Mouse (Mus musculus): ENCODE data around the gene Ank3. TPM values are rescaled to one million over a fixed set of nuclear protein-coding genes. Genes with fewer than 3 reads are reported as not detected.

Gene Ank3
- polyA plus RNA-seq, 1 experiment from 2014 or later = 24.7 TPM

DNA sequence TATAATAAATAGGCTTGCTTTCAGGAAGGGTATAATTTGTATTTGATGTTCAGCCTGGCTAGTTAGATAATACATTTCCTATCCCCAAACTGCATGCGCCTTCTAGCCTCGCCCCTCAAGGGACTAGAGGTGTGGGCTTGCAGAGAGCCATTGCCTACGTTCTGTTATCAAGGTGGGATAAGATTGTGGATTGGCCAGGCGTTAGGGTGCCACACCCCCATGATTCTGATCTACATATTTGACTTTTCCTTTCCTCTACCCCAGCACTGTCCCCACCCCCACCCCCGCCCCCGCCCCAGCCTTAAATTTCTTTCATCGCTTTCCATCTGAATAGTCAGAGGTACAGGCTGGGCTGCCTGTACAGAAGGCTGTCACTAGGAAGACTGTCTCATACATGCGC, 11.8 kb upstream of the Ank3 start:
- ATAC-seq (replicated peaks; ENCODE audit: low FRiP score, low TSS enrichment, low read depth) (no peak), DNase-seq (ENCODE audit: low spot score) (no peak)
- H3K9me3 ChIP-seq (ENCODE audit: control insufficient read depth, low read length) = no peaks in the 10 kb centered on the region
- no peak overlapping the region for H3K9ac ChIP-seq (ENCODE audit: low read length)
- H3K4me3 ChIP-seq (ENCODE audit: low read depth, low read length) = no peak overlapping the region
- no peaks in the 10 kb centered on the region for H3K27me3 ChIP-seq (replicated peaks; ENCODE audit: control insufficient read depth, insufficient read depth, low read length)
- WGBS = 79% methylated on average over 8 of the region's 8 CpGs
- no peak overlapping the region for H3K27ac ChIP-seq (ENCODE audit: low read depth)
- H3K4me2 ChIP-seq (ENCODE audit: low read length) = no peak overlapping the region
- H3K36me3 ChIP-seq (ENCODE audit: control insufficient read depth, insufficient read depth, low read length) = no peaks in the 10 kb centered on the region
- no peaks in the 10 kb centered on the region for H3K4me1 ChIP-seq (replicated peaks; ENCODE audit: control insufficient read depth, insufficient read depth, low read length)

DNA sequence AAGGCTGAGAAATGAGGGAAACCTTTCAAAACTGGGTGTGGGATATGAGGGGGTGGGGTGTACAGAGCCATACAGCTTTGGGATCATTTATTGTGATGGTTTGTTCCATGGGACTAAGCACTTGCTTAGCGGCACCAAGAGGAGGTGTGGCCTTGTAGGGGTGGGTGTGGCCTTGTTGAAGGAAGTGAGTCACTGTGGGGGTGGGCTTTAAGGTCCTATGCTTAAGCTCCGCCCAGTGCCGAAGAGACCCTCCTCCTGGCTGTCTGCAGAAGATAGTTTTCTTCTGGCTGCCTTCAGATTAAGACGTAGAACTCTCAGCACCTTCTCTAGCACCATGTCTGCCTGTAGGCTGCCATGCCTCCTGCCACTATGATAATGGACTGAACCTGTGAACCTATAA, 9.1 kb upstream of the Ank3 start:
- Histone ChIP-seq H3K9me3 (ENCODE audit: control insufficient read depth, low read length) (no peaks in the 10 kb centered on the region), H3K27me3 (replicated peaks; ENCODE audit: control insufficient read depth, insufficient read depth, low read length) (no peaks in the 10 kb centered on the region), H3K27ac (ENCODE audit: low read depth) (no peak overlapping the region), H3K4me3 (ENCODE audit: low read depth, low read length) (no peak overlapping the region), H3K9ac (ENCODE audit: low read length) (no peak overlapping the region), H3K36me3 (ENCODE audit: control insufficient read depth, insufficient read depth, low read length) (no peaks in the 10 kb centered on the region), H3K4me2 (ENCODE audit: low read length) (no peak overlapping the region), H3K4me1 (replicated peaks; ENCODE audit: control insufficient read depth, insufficient read depth, low read length) (no peaks in the 10 kb centered on the region)
- DNase-seq (ENCODE audit: low spot score) (no peak), ATAC-seq (replicated peaks; ENCODE audit: low FRiP score, low TSS enrichment, low read depth) (no peak)
- 86% methylated on average over 4 of the region's 4 CpGs for WGBS

DNA sequence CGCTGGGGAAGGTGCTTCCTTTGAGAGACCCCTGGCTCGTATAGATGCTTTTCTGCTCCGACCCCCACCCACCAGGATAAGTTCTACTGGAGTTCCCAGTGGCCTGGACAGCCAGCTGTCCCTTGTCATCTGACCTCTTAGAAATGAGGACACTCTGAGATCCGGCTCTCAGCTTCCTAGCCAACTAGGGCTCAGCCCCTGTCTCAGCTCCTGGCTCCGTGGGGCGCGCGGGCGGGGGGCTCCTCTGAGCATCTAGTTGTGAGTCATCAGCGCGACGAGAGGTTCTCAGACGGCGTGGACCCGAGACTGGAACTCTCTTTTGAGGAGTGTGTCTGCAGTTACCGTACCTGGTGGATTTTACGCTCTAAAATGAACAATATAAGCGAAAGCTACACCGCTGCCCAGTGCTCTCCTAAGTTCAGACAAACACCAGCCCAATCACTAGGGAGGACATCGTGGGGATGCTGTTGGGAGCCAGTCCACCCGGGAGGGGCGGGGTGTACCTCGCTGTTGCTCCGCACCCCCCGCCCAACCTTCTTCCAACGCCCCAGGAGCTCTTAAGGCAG, 293 bp upstream of the Ank3 start:
- 0 out of 2 replicates have a peak, but pooled peaks cover 8% of the 10 kb centered on the region for H3K4me1 ChIP-seq (replicated peaks; ENCODE audit: control insufficient read depth, insufficient read depth, low read length)
- H3K4me3 ChIP-seq (ENCODE audit: low read depth, low read length) = peak overlapping the region; percentile 58
- no peaks in the 10 kb centered on the region for H3K36me3 ChIP-seq (ENCODE audit: control insufficient read depth, insufficient read depth, low read length)
- DNase-seq (ENCODE audit: low spot score) (peak; percentile 68), ATAC-seq (replicated peaks; ENCODE audit: low FRiP score, low TSS enrichment, low read depth) (peak; percentile 26; the same call in 1 of the 2 replicates)
- peak overlapping the region; percentile 45; the same call in 1 of the 2 replicates for H3K9ac ChIP-seq (ENCODE audit: low read length)
- 1% methylated on average over 26 of the region's 26 CpGs for WGBS
- no peaks in the 10 kb centered on the region for H3K9me3 ChIP-seq (ENCODE audit: control insufficient read depth, low read length)
- H3K27ac ChIP-seq (ENCODE audit: low read depth) = no peak overlapping the region
- H3K4me2 ChIP-seq (ENCODE audit: low read length) = peak overlapping the region; percentile 99
- H3K27me3 ChIP-seq (replicated peaks; ENCODE audit: control insufficient read depth, insufficient read depth, low read length) = peaks cover 32% of the 10 kb centered on the region

DNA sequence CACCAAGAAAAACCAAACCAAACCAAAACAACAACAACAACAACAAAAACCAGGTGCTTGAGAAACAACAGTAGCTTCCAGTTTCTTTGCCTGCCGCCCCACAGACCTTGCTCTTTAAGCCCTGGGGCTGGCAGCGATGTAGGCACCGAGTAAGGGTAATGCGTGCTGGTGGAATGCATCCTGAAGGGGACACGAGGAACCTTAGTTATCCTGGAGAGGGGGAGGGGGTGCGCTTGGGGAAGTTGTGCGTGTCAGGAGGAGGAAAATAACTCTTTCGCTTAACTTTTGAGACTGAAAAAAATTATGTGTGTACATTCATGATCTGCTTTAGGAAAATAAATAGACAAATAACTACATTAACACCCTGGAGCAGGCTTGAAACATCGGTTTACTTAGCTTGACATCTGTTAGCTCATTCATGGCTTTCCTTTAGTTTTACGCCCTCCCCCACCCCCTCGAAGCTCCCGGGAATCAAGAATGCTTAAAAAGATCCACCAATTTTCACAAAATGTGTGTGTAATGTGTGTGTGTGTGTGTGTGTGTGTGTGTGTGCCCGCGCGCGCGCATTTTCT, 1.3 kb downstream of the Ank3 start:
- DNase-seq (ENCODE audit: low spot score) (peak; percentile 60), ATAC-seq (replicated peaks; ENCODE audit: low FRiP score, low TSS enrichment, low read depth) (0 out of 2 replicates have a peak, but pooled peaks have one; percentile 24)
- H3K4me1 ChIP-seq (replicated peaks; ENCODE audit: control insufficient read depth, insufficient read depth, low read length) = 0 out of 2 replicates have a peak, but pooled peaks cover 8% of the 10 kb centered on the region
- WGBS = 7% methylated on average over 17 of the region's 17 CpGs
- peak overlapping the region; percentile 45; the same call in 1 of the 2 replicates for H3K9ac ChIP-seq (ENCODE audit: low read length)
- H3K9me3 ChIP-seq (ENCODE audit: control insufficient read depth, low read length) = no peaks in the 10 kb centered on the region
- peaks cover 32% of the 10 kb centered on the region for H3K27me3 ChIP-seq (replicated peaks; ENCODE audit: control insufficient read depth, insufficient read depth, low read length)
- no peaks in the 10 kb centered on the region for H3K36me3 ChIP-seq (ENCODE audit: control insufficient read depth, insufficient read depth, low read length)
- H3K4me3 ChIP-seq (ENCODE audit: low read depth, low read length) = peak overlapping the region; percentile 58
- H3K4me2 ChIP-seq (ENCODE audit: low read length) = peak overlapping the region; percentile 99
- H3K27ac ChIP-seq (ENCODE audit: low read depth) = no peak overlapping the region

DNA sequence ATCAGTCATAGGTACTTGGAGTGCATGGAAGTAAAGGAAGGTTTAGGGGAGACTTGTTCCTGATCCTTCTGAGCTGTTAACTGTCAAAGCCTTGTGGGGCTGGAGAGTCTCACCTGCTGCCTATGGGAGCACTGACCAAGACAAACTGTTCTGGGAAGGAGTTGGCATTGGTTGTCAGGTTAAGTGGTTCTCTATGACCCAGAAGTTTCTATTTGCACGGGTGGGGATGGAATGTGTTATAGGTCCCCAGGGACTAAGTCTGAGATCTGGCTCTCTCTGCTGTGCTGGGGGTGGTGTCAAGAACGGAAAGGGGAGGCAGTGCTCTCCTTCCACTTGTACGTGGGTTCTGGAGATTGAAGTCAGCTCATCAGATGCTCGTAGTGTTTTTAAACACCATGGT, 6.9 kb downstream of the Ank3 start:
- 52% methylated on average over 4 of the region's 4 CpGs for WGBS
- Histone ChIP-seq H3K4me1 (replicated peaks; ENCODE audit: control insufficient read depth, insufficient read depth, low read length) (no peaks in the 10 kb centered on the region), H3K36me3 (ENCODE audit: control insufficient read depth, insufficient read depth, low read length) (no peaks in the 10 kb centered on the region), H3K9ac (ENCODE audit: low read length) (no peak overlapping the region), H3K4me3 (ENCODE audit: low read depth, low read length) (no peak overlapping the region), H3K27me3 (replicated peaks; ENCODE audit: control insufficient read depth, insufficient read depth, low read length) (peaks cover 7% of the 10 kb centered on the region; the same call in 1 of the 2 replicates), H3K4me2 (ENCODE audit: low read length) (no peak overlapping the region), H3K27ac (ENCODE audit: low read depth) (no peak overlapping the region), H3K9me3 (ENCODE audit: control insufficient read depth, low read length) (no peaks in the 10 kb centered on the region)
- no peak for DNase-seq (ENCODE audit: low spot score)
- no peak for ATAC-seq (replicated peaks; ENCODE audit: low FRiP score, low TSS enrichment, low read depth)

DNA sequence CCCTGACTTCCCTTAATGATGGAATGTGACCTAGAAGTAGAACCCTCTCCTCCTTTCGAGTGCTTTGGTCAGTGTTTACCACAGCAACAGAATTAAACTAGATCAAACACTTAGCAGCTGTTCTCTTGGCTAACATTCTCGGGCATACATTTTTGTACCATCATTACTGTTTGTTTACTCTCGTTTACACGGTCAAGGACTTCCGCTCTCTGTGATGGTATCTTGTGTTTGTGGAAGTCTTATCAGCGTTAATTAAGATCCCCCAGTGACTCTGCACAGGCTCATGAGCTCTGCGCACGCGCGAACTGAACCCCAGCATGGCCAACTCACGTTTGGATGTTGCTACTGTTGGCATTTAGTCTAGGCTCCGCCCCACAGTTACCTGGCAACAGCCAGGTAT, 16.3 kb downstream of the Ank3 start:
- H3K9ac ChIP-seq (ENCODE audit: low read length) = no peak overlapping the region
- no peaks in the 10 kb centered on the region for H3K27me3 ChIP-seq (replicated peaks; ENCODE audit: control insufficient read depth, insufficient read depth, low read length)
- no peak overlapping the region for H3K27ac ChIP-seq (ENCODE audit: low read depth)
- no peak overlapping the region for H3K4me3 ChIP-seq (ENCODE audit: low read depth, low read length)
- no peaks in the 10 kb centered on the region for H3K4me1 ChIP-seq (replicated peaks; ENCODE audit: control insufficient read depth, insufficient read depth, low read length)
- H3K4me2 ChIP-seq (ENCODE audit: low read length) = no peak overlapping the region
- H3K36me3 ChIP-seq (ENCODE audit: control insufficient read depth, insufficient read depth, low read length) = no peaks in the 10 kb centered on the region
- ATAC-seq (replicated peaks; ENCODE audit: low FRiP score, low TSS enrichment, low read depth) = no peak
- no peak for DNase-seq (ENCODE audit: low spot score)
- WGBS = 45% methylated on average over 12 of the region's 12 CpGs
- no peaks in the 10 kb centered on the region for H3K9me3 ChIP-seq (ENCODE audit: control insufficient read depth, low read length)

DNA sequence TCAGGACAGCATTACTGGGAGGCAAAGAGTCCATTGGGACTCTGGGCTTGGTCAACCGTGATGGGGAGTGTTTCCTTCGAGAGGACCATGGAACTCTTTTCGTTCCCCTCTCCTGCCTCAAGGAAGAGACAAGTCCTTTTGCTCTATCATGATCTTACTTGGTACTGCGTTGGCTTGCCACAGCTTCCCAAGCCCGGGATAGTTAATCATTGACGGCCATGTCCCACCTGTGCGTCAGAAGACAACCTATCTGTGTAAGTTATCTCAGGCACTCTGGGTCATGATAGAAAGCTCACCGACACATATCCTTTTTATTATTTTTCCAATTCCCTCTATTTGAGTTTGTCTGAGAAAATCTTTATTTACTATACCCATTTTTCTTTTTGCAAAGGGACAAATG, 20.1 kb downstream of the Ank3 start:
- Histone ChIP-seq H3K36me3 (ENCODE audit: control insufficient read depth, insufficient read depth, low read length) (no peaks in the 10 kb centered on the region), H3K9ac (ENCODE audit: low read length) (no peak overlapping the region), H3K4me1 (replicated peaks; ENCODE audit: control insufficient read depth, insufficient read depth, low read length) (no peaks in the 10 kb centered on the region), H3K27me3 (replicated peaks; ENCODE audit: control insufficient read depth, insufficient read depth, low read length) (no peaks in the 10 kb centered on the region), H3K4me3 (ENCODE audit: low read depth, low read length) (no peak overlapping the region), H3K27ac (ENCODE audit: low read depth) (no peak overlapping the region), H3K4me2 (ENCODE audit: low read length) (no peak overlapping the region), H3K9me3 (ENCODE audit: control insufficient read depth, low read length) (no peaks in the 10 kb centered on the region)
- DNase-seq (ENCODE audit: low spot score) (no peak), ATAC-seq (replicated peaks; ENCODE audit: low FRiP score, low TSS enrichment, low read depth) (no peak)
- 70% methylated on average over 8 of the region's 8 CpGs for WGBS

DNA sequence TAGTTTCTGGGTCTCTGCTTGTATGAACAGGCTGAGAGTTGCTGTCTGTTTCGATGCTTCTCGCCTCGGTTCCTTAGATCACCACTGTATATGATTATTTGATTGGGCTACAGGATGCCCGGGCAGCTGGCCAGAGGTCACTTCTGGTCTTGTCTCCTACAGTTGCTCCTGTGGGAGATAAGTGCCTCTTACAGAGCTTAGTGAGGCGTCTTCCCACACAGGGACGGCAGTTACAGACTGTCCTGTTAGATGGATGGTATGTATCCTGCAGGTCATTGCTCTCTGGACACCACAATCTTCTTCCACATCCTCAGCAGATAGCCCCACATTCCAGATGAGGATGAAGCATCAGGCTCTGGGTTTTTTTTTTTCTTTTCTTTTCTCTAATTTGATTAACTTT, 21.7 kb downstream of the Ank3 start:
- Histone ChIP-seq H3K27ac (ENCODE audit: low read depth) (no peak overlapping the region), H3K27me3 (replicated peaks; ENCODE audit: control insufficient read depth, insufficient read depth, low read length) (no peaks in the 10 kb centered on the region), H3K4me1 (replicated peaks; ENCODE audit: control insufficient read depth, insufficient read depth, low read length) (no peaks in the 10 kb centered on the region), H3K9ac (ENCODE audit: low read length) (no peak overlapping the region), H3K4me2 (ENCODE audit: low read length) (no peak overlapping the region), H3K36me3 (ENCODE audit: control insufficient read depth, insufficient read depth, low read length) (no peaks in the 10 kb centered on the region), H3K4me3 (ENCODE audit: low read depth, low read length) (no peak overlapping the region), H3K9me3 (ENCODE audit: control insufficient read depth, low read length) (no peaks in the 10 kb centered on the region)
- 65% methylated on average over 6 of the region's 6 CpGs for WGBS
- DNase-seq (ENCODE audit: low spot score) (no peak), ATAC-seq (replicated peaks; ENCODE audit: low FRiP score, low TSS enrichment, low read depth) (no peak)

DNA sequence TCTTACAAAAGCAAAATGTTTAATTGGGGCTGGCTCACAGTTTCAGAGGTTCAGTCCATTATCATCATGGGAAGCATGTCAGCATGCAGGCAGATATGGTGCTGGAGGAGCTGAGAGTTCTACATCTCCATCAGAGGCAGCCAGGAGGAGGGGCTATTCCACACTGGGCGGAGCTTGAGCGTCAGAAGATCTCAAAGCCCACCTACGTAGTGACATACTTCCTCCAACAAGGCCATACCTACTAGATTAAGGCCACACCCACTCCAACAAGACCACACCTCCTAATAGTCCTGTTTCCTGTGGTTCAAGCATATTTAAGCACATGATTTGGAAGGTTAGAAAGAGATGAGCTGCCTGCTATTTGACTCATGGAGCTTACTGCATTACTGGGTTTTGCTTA, 25.5 kb downstream of the Ank3 start:
- Histone ChIP-seq H3K9ac (ENCODE audit: low read length) (no peak overlapping the region), H3K27me3 (replicated peaks; ENCODE audit: control insufficient read depth, insufficient read depth, low read length) (no peaks in the 10 kb centered on the region), H3K9me3 (ENCODE audit: control insufficient read depth, low read length) (no peaks in the 10 kb centered on the region), H3K4me3 (ENCODE audit: low read depth, low read length) (no peak overlapping the region), H3K4me1 (replicated peaks; ENCODE audit: control insufficient read depth, insufficient read depth, low read length) (no peaks in the 10 kb centered on the region), H3K36me3 (ENCODE audit: control insufficient read depth, insufficient read depth, low read length) (no peaks in the 10 kb centered on the region), H3K4me2 (ENCODE audit: low read length) (no peak overlapping the region), H3K27ac (ENCODE audit: low read depth) (no peak overlapping the region)
- no peak for ATAC-seq (replicated peaks; ENCODE audit: low FRiP score, low TSS enrichment, low read depth)
- WGBS = 94% methylated on average over 3 of the region's 3 CpGs
- DNase-seq (ENCODE audit: low spot score) = no peak

All from intestine, embryonic 14.5 days (tissue).